Mouse (Mus musculus) ES-E14 (cell line): ENCODE measurements around the gene Zfp420.

Experiments
- MAFK ChIP-seq: IDR thresholded peaks from 2 replicates; pipeline ENCODE4 v1.6.1; 2014; ENCODE audit warnings: mild to moderate bottlenecking, low read depth, low read length, inconsistent platforms; ENCODE audit not compliant: insufficient read depth
- ZNF384 ChIP-seq: IDR thresholded peaks from 2 replicates; pipeline ENCODE4 v1.6.1; 2012; ENCODE audit warnings: low read depth, low read length, inconsistent platforms

DNA sequence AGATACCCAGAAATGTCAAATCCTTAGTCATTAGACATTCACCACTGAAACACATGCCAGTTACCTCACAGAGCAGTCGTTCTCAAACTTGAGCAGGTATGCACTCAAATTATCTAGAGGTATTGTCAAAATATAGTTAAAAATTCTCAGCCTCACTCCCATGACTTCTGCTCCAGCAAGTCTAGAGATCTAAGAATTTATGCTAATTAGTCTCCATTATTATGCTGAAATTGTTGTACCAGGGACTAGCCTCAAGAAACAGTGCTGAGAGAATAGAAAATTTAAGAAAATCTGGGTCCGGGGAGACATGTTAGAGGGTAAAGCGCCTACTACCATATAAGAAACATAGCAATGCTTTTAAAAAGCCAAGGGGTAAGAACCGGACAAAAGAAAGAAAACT is 44.3 kb downstream of the Zfp420 start:
- no peak for TF ChIP-seq ZNF384
- no peak for TF ChIP-seq MAFK
